Mouse (Mus musculus) small intestine, adult 2 months (tissue): ENCODE measurements around the gene Bri3bp.

ENCODE experiments used
- CTCF ChIP-seq: fragments of 200-500 bp; IDR thresholded peaks from 2 replicates; pipeline ENCODE4 v1.5.1; 2012; ENCODE audit warnings: low read depth, mild to moderate bottlenecking, control low read depth, inconsistent platforms, low read length, moderate library complexity, mixed read lengths; ENCODE audit not compliant: insufficient replicate concordance, insufficient read length; ENCODE audit errors: extremely low read depth
- POLR2A ChIP-seq: fragments of 200-500 bp; IDR thresholded peaks from 2 replicates; pipeline ENCODE4 v1.6.1; 2012; ENCODE audit warnings: low read depth, mild to moderate bottlenecking, control low read depth, inconsistent platforms, low read length, moderate library complexity

DNA sequence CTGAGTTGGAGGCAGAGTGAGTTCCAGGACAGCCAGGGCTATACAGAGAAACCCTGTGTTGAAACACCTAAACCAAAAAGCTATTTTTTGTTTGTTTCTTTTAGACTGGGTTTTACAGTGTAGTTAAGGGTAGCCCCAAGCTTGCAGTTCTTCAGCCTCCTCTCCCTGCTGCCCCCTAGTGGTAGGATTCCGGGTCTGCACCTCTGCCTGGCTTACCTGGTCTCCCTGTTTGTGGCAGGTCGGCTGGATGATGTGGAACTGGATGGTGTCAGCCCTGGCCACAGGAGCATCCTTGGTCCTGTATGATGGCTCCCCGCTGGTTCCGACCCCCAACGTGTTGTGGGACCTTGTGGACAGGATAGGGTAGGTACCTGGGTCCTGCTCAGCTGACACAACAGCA lies 68.2 kb downstream of the Bri3bp start:
- TF ChIP-seq POLR2A (no peak), CTCF (peak; percentile 94; the same call in 1 of the 2 replicates)
